Mouse (Mus musculus): Measurements from ENCODE around the gene Aqp6.

Aqp6 gene

GRCm38 (mm10) chr15:99600986-99601822, at the start of gene Aqp6:
Gene Aqp6 (plus strand): TSS chr15:99601400.
- no peak for DNase-seq

GRCm38 (mm10) chr15:99553767-99554166, 47.4 kb upstream of the Aqp6 start:
- no peak for DNase-seq

GRCm38 (mm10) chr15:99558947-99559346, 42.3 kb upstream of the Aqp6 start:
- DNase-seq: no peak

GRCm38 (mm10) chr15:99560246-99560645, 41.0 kb upstream of the Aqp6 start:
- no peak for DNase-seq

GRCm38 (mm10) chr15:99567371-99567770, 33.8 kb upstream of the Aqp6 start:
- DNase-seq: no peak

GRCm38 (mm10) chr15:99568682-99569081, 32.5 kb upstream of the Aqp6 start:
- DNase-seq: no peak

- DNase-seq: no peak
These were observed 32.1 kb upstream of the Aqp6 start for GRCm38 (mm10) chr15:99569123-99569522.

- DNase-seq: no peak
These were observed 22.3 kb upstream of the Aqp6 start, which contains the start of gene Aqp2 for GRCm38 (mm10) chr15:99578802-99579485. Gene Aqp2 (plus strand): TSS chr15:99579055.

GRCm38 (mm10) chr15:99583463-99584344, 17.5 kb upstream of the Aqp6 start:
- no peak for DNase-seq

GRCm38 (mm10) chr15:99584407-99585202, 16.6 kb upstream of the Aqp6 start:
- DNase-seq: no peak

- no peak for DNase-seq
These were observed 15.5 kb upstream of the Aqp6 start for GRCm38 (mm10) chr15:99585741-99586140.

- DNase-seq: no peak
These were observed 14.7 kb upstream of the Aqp6 start for GRCm38 (mm10) chr15:99586525-99586924.

GRCm38 (mm10) chr15:99589237-99589636, 12.0 kb upstream of the Aqp6 start:
- no peak for DNase-seq

- no peak for DNase-seq
These were observed 11.5 kb upstream of the Aqp6 start for GRCm38 (mm10) chr15:99589704-99590103.

- no peak for DNase-seq
These were observed 10.6 kb upstream of the Aqp6 start, which contains the start of gene Aqp5 for GRCm38 (mm10) chr15:99590429-99591084. Gene Aqp5 (plus strand): TSS chr15:99590782.

GRCm38 (mm10) chr15:99592177-99592576, 9.0 kb upstream of the Aqp6 start:
- no peak for DNase-seq

GRCm38 (mm10) chr15:99592877-99593276, 8.3 kb upstream of the Aqp6 start:
- DNase-seq: no peak

GRCm38 (mm10) chr15:99594951-99595350, 6.2 kb upstream of the Aqp6 start:
- no peak for DNase-seq

- DNase-seq: peak; percentile 86
These were observed 5.0 kb upstream of the Aqp6 start for GRCm38 (mm10) chr15:99596056-99596687.

- DNase-seq: no peak
These were observed 4.4 kb upstream of the Aqp6 start for GRCm38 (mm10) chr15:99596841-99597240.

GRCm38 (mm10) chr15:99597596-99597995, 3.6 kb upstream of the Aqp6 start:
- no peak for DNase-seq

Measured in right cerebral cortex, postnatal 14 days (tissue).